Mouse (Mus musculus) intestine, embryonic 16.5 days (tissue): ENCODE results near the gene D11Wsu47e. TPM values are rescaled to one million over a fixed set of nuclear protein-coding genes. Genes with fewer than 3 reads are reported as not detected.

Experiments used
- ATAC-seq: fragments of 200-750 bp; cut with Nextera tagmentation; 2 replicates; pipeline ENCODE4 v1.8.0; 2017; ENCODE audit warnings: moderate TSS enrichment, moderate library complexity
- H3K27ac ChIP-seq: fragments of 300-500 bp; sonication (generic); 2 replicates; pipeline ENCODE4 v1.5.1; 2014; ENCODE audit warnings: mild to moderate bottlenecking, low read length
- H3K27me3 ChIP-seq: fragments of 300-500 bp; sonication (generic); replicated peaks from 2 replicates; pipeline ENCODE4 v1.6.1; 2014; ENCODE audit warnings: low read length, control low read depth, mixed read lengths; ENCODE audit not compliant: control insufficient read depth, insufficient read depth
- H3K36me3 ChIP-seq: fragments of 300-500 bp; sonication (generic); 2 replicates; pipeline ENCODE4 v1.6.1; 2014; ENCODE audit warnings: low read length, control low read depth; ENCODE audit not compliant: control insufficient read depth, insufficient read depth
- H3K4me1 ChIP-seq: fragments of 300-500 bp; sonication (generic); 2 replicates; pipeline ENCODE4 v1.6.1; 2014; ENCODE audit warnings: low read length, control low read depth, mixed read lengths; ENCODE audit not compliant: control insufficient read depth, insufficient read depth
- H3K4me2 ChIP-seq: fragments of 300-500 bp; sonication (generic); 2 replicates; pipeline ENCODE4 v1.6.1; 2014; ENCODE audit warnings: low read depth, low read length, control low read depth
- H3K4me3 ChIP-seq: fragments of 300-500 bp; sonication (generic); 2 replicates; pipeline ENCODE4 v1.5.1; 2014; ENCODE audit warnings: mild to moderate bottlenecking, low read length
- H3K9ac ChIP-seq: fragments of 300-500 bp; sonication (generic); 2 replicates; pipeline ENCODE4 v1.6.1; 2014; ENCODE audit warnings: low read depth, low read length
- H3K9me3 ChIP-seq: fragments of 300-500 bp; sonication (generic); 2 replicates; pipeline ENCODE4 v1.6.1; 2016; ENCODE audit warnings: low read length, control low read depth; ENCODE audit not compliant: control insufficient read depth
- WGBS: fragments of 180-500 bp; shearing (Covaris S2); extraction: QIAGEN DNeasy Blood & Tissue Kit; methylation state at CpG from one replicate; pipeline ENCODE4 v1.1.7; 2014; 5-methylcytosine and 5-hydroxymethylcytosine counted together
- polyA plus RNA-seq: library from polyadenylated mRNA; unstranded; fragments of >200 nt; fragmentation: Nextera tagmentation; extraction: Ambion mirVana; gene quantifications from 2 replicates; pipeline ENCODE4 v1.2.1, GENCODE M21; 2015

The D11Wsu47e gene
- polyA plus RNA-seq, 1 experiment from 2014 or later: 14.5 TPM

GRCm38 (mm10) chr11:113661835-113662351, 22.3 kb upstream of the D11Wsu47e start:
- H3K36me3 ChIP-seq: peaks cover 30% of the 10 kb centered on the region

GRCm38 (mm10) chr11:113664279-113664678, 19.9 kb upstream of the D11Wsu47e start:
- Histone ChIP-seq H3K4me2 (no peak overlapping the region), H3K4me1 (peaks cover 26% of the 10 kb centered on the region), H3K27ac (no peak overlapping the region), H3K9me3 (no peaks in the 10 kb centered on the region), H3K9ac (no peak overlapping the region), H3K27me3 (no peaks in the 10 kb centered on the region), H3K4me3 (no peak overlapping the region), H3K36me3 (peaks cover 18% of the 10 kb centered on the region)
- no peak for ATAC-seq
- WGBS: 77% methylated on average over 2 of the region's 2 CpGs

More at GRCm38 (mm10) chr11:113661835-113662351, 22.3 kb upstream of the D11Wsu47e start:
- no peak overlapping the region for H3K4me3 ChIP-seq
- ATAC-seq: no peak
- H3K4me2 ChIP-seq: no peak overlapping the region
- no peaks in the 10 kb centered on the region for H3K9me3 ChIP-seq
- 90% methylated on average over 18 of the region's 18 CpGs for WGBS
- H3K9ac ChIP-seq: no peak overlapping the region
- H3K4me1 ChIP-seq: peaks cover 7% of the 10 kb centered on the region; the same call in 1 of the 2 replicates
- no peaks in the 10 kb centered on the region for H3K27me3 ChIP-seq
- H3K27ac ChIP-seq: no peak overlapping the region

- H3K27ac ChIP-seq: peak overlapping the region; percentile 61
- H3K9ac ChIP-seq: peak overlapping the region; percentile 29; the same call in 1 of the 2 replicates
- no peak overlapping the region for H3K4me3 ChIP-seq
- H3K36me3 ChIP-seq: peaks cover 10% of the 10 kb centered on the region
- H3K27me3 ChIP-seq: no peaks in the 10 kb centered on the region
- peaks cover 26% of the 10 kb centered on the region for H3K4me1 ChIP-seq
- WGBS: 58% methylated on average over 6 of the region's 6 CpGs
- ATAC-seq: no peak
- 0 out of 2 replicates have a peak overlapping the region, but pooled peaks have one; percentile 16 for H3K4me2 ChIP-seq
- no peaks in the 10 kb centered on the region for H3K9me3 ChIP-seq
Measured at GRCm38 (mm10) chr11:113666205-113666604, 18.0 kb upstream of the D11Wsu47e start.

GRCm38 (mm10) chr11:113666648-113667047, 17.6 kb upstream of the D11Wsu47e start:
- H3K9ac ChIP-seq: peak overlapping the region; percentile 25; the same call in 1 of the 2 replicates
- H3K9me3 ChIP-seq: no peaks in the 10 kb centered on the region
- H3K27ac ChIP-seq: peak overlapping the region; percentile 92
- ATAC-seq: peak; percentile 81
- H3K27me3 ChIP-seq: no peaks in the 10 kb centered on the region
- H3K36me3 ChIP-seq: peaks cover 6% of the 10 kb centered on the region
- H3K4me1 ChIP-seq: peaks cover 26% of the 10 kb centered on the region
- no peak overlapping the region for H3K4me3 ChIP-seq
- peak overlapping the region; percentile 20; the same call in 1 of the 2 replicates for H3K4me2 ChIP-seq
- WGBS: 42% methylated on average over 10 of the region's 10 CpGs

- H3K4me1 ChIP-seq: peaks cover 26% of the 10 kb centered on the region
- H3K4me2 ChIP-seq: 0 out of 2 replicates have a peak overlapping the region, but pooled peaks have one; percentile 2
- H3K9ac ChIP-seq: no peak overlapping the region
- H3K9me3 ChIP-seq: no peaks in the 10 kb centered on the region
- peak; percentile 90 for ATAC-seq
- H3K4me3 ChIP-seq: no peak overlapping the region
- H3K36me3 ChIP-seq: peaks cover 1% of the 10 kb centered on the region
- H3K27me3 ChIP-seq: no peaks in the 10 kb centered on the region
- H3K27ac ChIP-seq: peak overlapping the region; percentile 92
- 46% methylated on average over 2 of the region's 2 CpGs for WGBS
Measured at GRCm38 (mm10) chr11:113667122-113667521, 17.1 kb upstream of the D11Wsu47e start.

GRCm38 (mm10) chr11:113667704-113668103, 16.5 kb upstream of the D11Wsu47e start:
- WGBS: 54% methylated on average over 4 of the region's 4 CpGs
- peak; percentile 43 for ATAC-seq

GRCm38 (mm10) chr11:113668857-113669256, 15.4 kb upstream of the D11Wsu47e start:
- H3K4me1 ChIP-seq: peaks cover 26% of the 10 kb centered on the region
- ATAC-seq: no peak
- H3K9me3 ChIP-seq: no peaks in the 10 kb centered on the region
- peaks cover 5% of the 10 kb centered on the region; the same call in 1 of the 2 replicates for H3K36me3 ChIP-seq
- no peak overlapping the region for H3K4me3 ChIP-seq
- 84% methylated on average over 5 of the region's 5 CpGs for WGBS
- H3K9ac ChIP-seq: no peak overlapping the region
- H3K27me3 ChIP-seq: no peaks in the 10 kb centered on the region
- H3K4me2 ChIP-seq: no peak overlapping the region
- no peak overlapping the region for H3K27ac ChIP-seq

More at GRCm38 (mm10) chr11:113667704-113668103, 16.5 kb upstream of the D11Wsu47e start:
- Histone ChIP-seq H3K36me3 (no peaks in the 10 kb centered on the region; the same call in 1 of the 2 replicates), H3K4me1 (peaks cover 26% of the 10 kb centered on the region), H3K4me3 (no peak overlapping the region), H3K9ac (0 out of 2 replicates have a peak overlapping the region, but pooled peaks have one; percentile 8), H3K27me3 (no peaks in the 10 kb centered on the region), H3K9me3 (no peaks in the 10 kb centered on the region), H3K4me2 (no peak overlapping the region), H3K27ac (peak overlapping the region; percentile 92)

GRCm38 (mm10) chr11:113669711-113670110, 14.5 kb upstream of the D11Wsu47e start:
- peaks cover 6% of the 10 kb centered on the region; the same call in 1 of the 2 replicates for H3K36me3 ChIP-seq
- ATAC-seq: no peak
- H3K4me1 ChIP-seq: peaks cover 26% of the 10 kb centered on the region

GRCm38 (mm10) chr11:113673614-113674013, 10.6 kb upstream of the D11Wsu47e start:
- Histone ChIP-seq H3K4me3 (no peak overlapping the region), H3K4me1 (peaks cover 4% of the 10 kb centered on the region), H3K27ac (no peak overlapping the region), H3K9me3 (no peaks in the 10 kb centered on the region), H3K9ac (no peak overlapping the region), H3K27me3 (no peaks in the 10 kb centered on the region), H3K36me3 (peaks cover 6% of the 10 kb centered on the region; the same call in 1 of the 2 replicates), H3K4me2 (no peak overlapping the region)
- WGBS: 90% methylated on average over 4 of the region's 4 CpGs
- ATAC-seq: no peak

More at GRCm38 (mm10) chr11:113669711-113670110, 14.5 kb upstream of the D11Wsu47e start:
- H3K4me2 ChIP-seq: no peak overlapping the region
- H3K27ac ChIP-seq: no peak overlapping the region
- H3K9me3 ChIP-seq: no peaks in the 10 kb centered on the region
- WGBS: 74% methylated on average over 4 of the region's 4 CpGs
- H3K9ac ChIP-seq: no peak overlapping the region
- no peak overlapping the region for H3K4me3 ChIP-seq
- H3K27me3 ChIP-seq: no peaks in the 10 kb centered on the region
